Mouse (Mus musculus) adrenal gland, adult 18-20 months (tissue): ENCODE results near the gene Fhl2. TPM values are rescaled to one million over a fixed set of nuclear protein-coding genes. Genes with fewer than 3 reads are reported as not detected.

Source experiments
- DNase-seq, 2 experiments: peaks; one replicate each; pipeline ENCODE4 v3.0.0; 2021 to 2022; ENCODE audit warnings: low spot score in 2 of 2
- long read RNA-seq, 2 experiments: library from polyadenylated mRNA; stranded (forward); transcript quantifications; one replicate each; pipeline ENCODE4 v2.0.0; 2021
- total RNA-seq, 2 experiments: library from RNA; stranded (reverse); gene quantifications; 1 replicate in 1 of 2; 2 replicates in 1 of 2; pipeline ENCODE4 v1.2.3; 2021

Fhl2 gene
- total RNA-seq: 10 to 100 TPM; 20.8 to 31.8 TPM
- long read RNA-seq, experiment 1, transcript Fhl2-201 (6 exons, 1,563 nt): major isoform, 13 of 15 reads
- long read RNA-seq, experiment 1, partial matches to known transcripts: 0 of 15 reads
- long read RNA-seq, experiment 1, other reads (novel, unspliced or antisense): 0 of 15 reads
- long read RNA-seq, experiment 2, transcript Fhl2-201 (6 exons, 1,563 nt): major isoform, 31 of 42 reads
- long read RNA-seq, experiment 2, transcript Fhl2-202 (6 exons, 1,421 nt): minor isoform, 7 of 42 reads
- long read RNA-seq, experiment 2, partial matches to known transcripts: 2 of 42 reads
- long read RNA-seq, experiment 2, other reads (novel, unspliced or antisense): 2 of 42 reads

DNA sequence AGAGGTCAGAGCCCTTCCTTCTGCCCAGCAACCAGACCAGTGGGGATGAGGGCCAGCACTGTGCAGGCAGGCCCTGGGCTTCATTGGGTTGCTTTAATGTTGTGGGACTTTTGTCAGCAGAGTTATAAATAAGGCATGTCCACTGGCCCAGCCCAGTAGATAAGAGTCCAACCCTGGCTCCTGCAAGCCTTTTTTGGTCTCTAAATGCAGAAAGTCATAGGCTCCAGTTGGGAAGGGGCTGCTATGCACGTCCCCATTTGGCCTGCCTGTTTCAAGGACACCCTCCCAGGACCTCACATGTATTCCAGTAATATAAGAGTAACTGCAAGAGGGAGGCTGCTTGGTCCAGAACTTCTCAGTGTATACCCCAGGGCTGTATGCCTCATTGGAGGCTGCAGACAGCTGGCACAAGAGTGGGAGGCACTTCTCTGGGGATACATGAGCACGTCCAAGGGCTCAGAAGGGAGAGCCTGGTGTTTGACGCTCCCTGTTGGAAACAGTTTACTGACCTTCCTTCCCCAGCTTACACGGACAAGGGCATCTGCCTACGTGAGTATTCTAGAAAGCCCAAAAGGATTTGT, at the start of gene Fhl2:
TSS of gene Fhl2 (minus strand) at position 324 of the 581 bp plus-strand sequence.
- DNase-seq: no peak

DNA sequence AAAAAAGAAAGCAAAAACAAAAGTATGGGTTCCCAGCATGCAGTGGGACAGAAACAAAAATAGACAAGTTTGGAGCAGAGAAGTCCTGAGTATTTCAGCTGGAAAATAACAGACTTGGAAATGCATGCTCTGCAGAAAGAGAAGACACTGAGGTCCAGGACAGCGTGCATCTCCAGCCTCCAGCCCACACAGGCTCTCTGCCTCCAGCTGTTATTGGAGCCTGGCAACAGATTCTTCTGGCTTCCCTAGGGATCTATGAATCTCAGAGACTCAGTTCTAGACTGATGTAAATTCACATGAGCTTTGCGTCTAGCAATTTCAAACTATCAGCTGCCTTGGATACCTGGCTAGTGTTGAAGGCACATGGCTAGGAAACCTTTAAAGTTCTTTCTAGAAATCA, 48.2 kb upstream of the Fhl2 start:
- DNase-seq: no peak

DNA sequence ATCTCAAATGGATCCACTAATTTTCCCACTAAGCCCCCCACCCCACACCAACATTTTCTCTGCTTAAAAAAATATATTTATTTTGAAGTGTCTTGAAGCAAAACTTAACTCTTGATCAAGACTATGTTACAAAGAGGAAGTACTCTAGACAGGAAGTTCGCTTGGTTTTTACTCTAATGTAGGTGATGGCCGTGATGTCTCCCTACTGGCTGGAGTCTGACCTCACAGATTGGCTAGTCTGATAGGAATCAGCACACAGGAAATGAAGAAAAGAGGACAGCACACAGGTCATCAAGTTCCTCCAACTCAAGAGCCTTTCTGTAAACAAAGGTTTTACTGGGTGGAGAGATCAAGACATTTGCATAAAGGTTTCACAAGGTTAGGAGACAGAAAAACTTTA, 44.4 kb upstream of the Fhl2 start:
- DNase-seq: no peak

GRCm38 (mm10) chr1:43239796-43240313, 43.1 kb upstream of the Fhl2 start:
- no peak for DNase-seq

GRCm38 (mm10) chr1:43238471-43238870, 41.7 kb upstream of the Fhl2 start:
- DNase-seq: no peak

- no peak for DNase-seq
Observed at GRCm38 (mm10) chr1:43237360-43238235, 40.8 kb upstream of the Fhl2 start.

- no peak for DNase-seq
Observed at GRCm38 (mm10) chr1:43225531-43226151, 28.9 kb upstream of the Fhl2 start.

DNA sequence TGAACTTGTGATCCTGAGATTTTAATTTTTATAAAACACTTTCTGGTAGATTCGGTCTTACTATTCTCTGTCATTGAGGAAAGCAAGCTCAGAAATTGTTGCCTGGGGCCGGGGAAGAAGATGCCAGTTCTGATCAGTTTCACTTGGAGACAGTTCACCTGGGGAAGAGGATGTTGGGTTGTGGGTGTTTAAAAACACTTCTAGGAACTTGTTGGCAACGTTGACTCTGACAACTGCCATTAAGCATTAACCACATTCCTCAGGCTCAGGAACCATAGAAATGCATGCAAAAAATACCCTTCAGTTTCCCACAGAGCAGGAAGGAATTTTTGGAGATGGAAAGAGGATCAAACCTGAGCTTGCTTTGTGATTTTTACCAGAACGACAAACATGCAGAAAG, 28.2 kb upstream of the Fhl2 start:
- no peak for DNase-seq

- DNase-seq: no peak
Observed at GRCm38 (mm10) chr1:43224171-43224570, 27.4 kb upstream of the Fhl2 start.

DNA sequence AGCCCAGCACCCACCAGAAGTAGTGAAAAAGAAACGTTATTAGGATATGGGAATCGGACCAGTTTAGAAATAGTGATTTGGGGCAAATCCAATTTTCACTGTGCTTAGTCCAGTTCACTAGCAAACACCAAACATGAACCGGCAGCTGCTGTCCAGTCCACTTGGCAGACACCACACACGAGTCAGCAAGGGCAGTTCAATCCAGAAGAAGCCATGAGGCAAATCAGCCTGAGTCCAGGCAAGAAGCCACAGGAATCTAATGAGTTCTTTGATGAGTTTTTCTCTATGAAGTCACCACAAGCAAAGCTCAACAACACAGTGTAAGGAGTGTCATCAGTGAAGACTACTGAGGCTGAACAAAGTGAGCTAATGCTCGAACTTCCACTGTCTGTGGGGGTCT, 26.3 kb upstream of the Fhl2 start:
- no peak for DNase-seq

DNA sequence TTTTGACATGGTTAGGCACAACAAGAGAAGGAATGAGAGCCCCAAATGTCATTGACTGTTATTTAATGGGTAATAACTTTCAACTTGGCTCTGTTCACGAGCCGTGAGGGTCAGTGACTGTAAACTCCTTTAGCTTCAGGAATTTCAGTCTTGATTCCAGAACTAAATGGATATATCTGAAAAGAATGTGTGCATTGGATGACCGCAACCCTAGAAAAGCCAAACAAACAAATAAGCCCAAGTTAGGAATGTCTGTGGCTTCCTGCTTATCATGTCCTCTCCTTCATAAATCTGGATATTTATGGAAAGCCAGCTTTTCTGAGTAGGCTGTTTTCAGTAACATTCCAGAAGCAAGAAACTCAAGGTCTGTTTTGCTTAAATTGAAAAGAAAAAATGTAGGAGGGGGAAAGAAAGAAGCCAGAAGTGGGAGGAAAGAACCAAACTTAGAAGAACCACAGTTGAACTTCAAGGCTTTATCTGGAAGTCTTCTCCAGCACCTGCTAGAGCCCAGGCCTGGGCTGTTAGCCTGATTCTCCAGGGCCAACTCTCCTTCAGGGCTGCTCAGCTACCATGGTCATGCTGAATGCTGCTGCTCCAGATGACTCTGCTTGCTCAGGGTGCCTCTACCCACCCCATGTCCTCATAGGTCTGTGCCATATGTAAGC, 21.4 kb upstream of the Fhl2 start:
- DNase-seq: no peak

- DNase-seq: no peak
Observed at GRCm38 (mm10) chr1:43215601-43216000, 18.8 kb upstream of the Fhl2 start.

DNA sequence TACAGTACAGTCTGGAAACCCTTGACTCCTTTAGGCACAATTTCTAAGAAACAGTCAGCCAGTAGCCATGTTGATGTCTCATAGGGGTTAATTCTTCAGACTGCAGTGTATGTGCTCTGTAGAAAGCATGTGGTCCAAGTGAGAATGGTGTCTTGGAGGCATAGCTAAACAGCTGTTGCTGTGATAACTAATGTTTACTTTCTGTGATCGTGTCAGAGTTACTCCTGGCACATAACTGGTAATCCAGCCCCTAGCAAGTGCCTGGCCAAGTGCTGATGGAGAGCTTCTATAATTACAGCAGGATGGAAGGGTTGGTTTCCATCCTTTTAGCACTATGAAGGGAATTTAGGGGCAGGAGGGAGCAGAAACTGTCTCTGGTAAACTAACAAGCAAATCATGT, 14.5 kb upstream of the Fhl2 start:
- DNase-seq: no peak

DNA sequence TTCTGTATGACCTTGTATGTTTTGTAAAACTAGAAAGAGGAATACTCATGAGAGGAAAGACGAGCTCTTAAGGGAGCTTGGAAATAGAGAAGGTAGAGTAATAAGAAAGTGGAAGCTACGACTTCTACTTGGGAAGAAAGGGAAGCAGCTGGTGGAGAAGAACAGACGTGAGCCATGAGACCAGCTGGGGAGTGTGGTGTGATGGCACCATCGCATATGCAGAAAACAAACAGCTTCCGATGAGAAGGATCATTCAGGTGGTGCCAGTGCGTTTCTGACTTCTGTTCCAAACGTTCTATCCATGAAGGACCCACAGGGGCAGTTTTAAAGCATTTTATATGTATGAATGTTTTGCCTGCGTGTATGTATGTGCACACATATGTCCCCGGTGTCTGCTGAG, 13.5 kb upstream of the Fhl2 start:
- DNase-seq: no peak

DNA sequence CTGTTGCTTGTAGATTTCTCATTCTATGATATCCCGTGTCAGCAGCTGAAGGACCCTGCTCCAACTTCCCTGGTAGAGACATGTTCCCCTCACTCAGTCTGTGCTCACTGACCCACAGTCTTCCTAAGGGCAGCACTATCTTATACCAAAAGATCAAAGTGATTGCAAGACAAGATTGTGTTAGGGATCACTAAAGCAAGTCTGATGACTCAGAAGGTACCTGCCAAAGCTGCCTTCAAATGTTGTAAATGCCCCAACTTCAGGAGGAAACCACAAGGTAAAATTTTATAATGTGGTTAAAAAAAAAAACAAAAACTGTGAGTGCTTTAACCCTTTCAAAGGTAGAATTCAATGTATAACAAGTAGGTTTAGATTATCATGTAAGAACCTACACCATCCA, 10.4 kb upstream of the Fhl2 start:
- DNase-seq: no peak

- DNase-seq: no peak
Observed at GRCm38 (mm10) chr1:43203282-43203681, 6.5 kb upstream of the Fhl2 start.

- no peak for DNase-seq
Observed at GRCm38 (mm10) chr1:43202226-43202625, 5.4 kb upstream of the Fhl2 start.

- no peak for DNase-seq
Observed at GRCm38 (mm10) chr1:43201796-43202195, 5.0 kb upstream of the Fhl2 start.

GRCm38 (mm10) chr1:43199867-43200240, 3.1 kb upstream of the Fhl2 start:
- no peak for DNase-seq

GRCm38 (mm10) chr1:43199210-43199866, 2.6 kb upstream of the Fhl2 start:
- DNase-seq: no peak
